Comparison of ENCODE assay signal across 9 mouse cellular contexts in genomic region chr3:65871609-65872272, GRCm38 (mm10).
DNase-seq lines count a peak whose midpoint lies in the region; ATAC-seq and TF ChIP-seq lines count a peak whose summit lies in the region.
"Had no signal": no experiment of that assay in that cellular context is flagged by ENCODE, and none has a peak within 500 bp of the region (broad histone marks: within the 10 kb centered on the region; RNA-seq: fewer than 3 reads in every experiment).

No protein-coding gene starts in this region.

- H3K4me2 ChIP-seq in lung, embryonic 14.5 days: no peak overlapping the region
- H3K4me2 ChIP-seq in hindbrain, embryonic 16.5 days (ENCODE audit: low read length): no peak overlapping the region
- H3K4me2 ChIP-seq in neural tube, embryonic 12.5 days (replicated peaks): peak overlapping the region; percentile 38; the same call in 1 of the 2 replicates

- no peak for DNase-seq in lung, embryonic 14.5 days
- DNase-seq in lung, postnatal 25 days (ENCODE audit: low spot score): no peak
- peak; percentile 13 for DNase-seq in embryonic facial prominence, embryonic 10.5 days (ENCODE audit: low spot score)
- DNase-seq in adrenal gland, postnatal 14 days: no peak
- no peak for DNase-seq in urinary bladder, postnatal 14 days (ENCODE audit: low spot score)
- DNase-seq: thymus, postnatal 4 days had no signal

- 41% methylated on average over 10 of the region's 10 CpGs for WGBS in lung, embryonic 14.5 days
- WGBS in embryonic facial prominence, embryonic 10.5 days: 35% methylated on average over 10 of the region's 10 CpGs
- WGBS in hindbrain, embryonic 16.5 days: 27% methylated on average over 10 of the region's 10 CpGs
- WGBS in neural tube, embryonic 12.5 days: 35% methylated on average over 10 of the region's 10 CpGs

- H3K9ac ChIP-seq in lung, embryonic 14.5 days: no peak overlapping the region
- no peak overlapping the region for H3K9ac ChIP-seq in hindbrain, embryonic 16.5 days (ENCODE audit: low read depth, low read length)
- no peak overlapping the region for H3K9ac ChIP-seq in neural tube, embryonic 12.5 days

- H3K27me3 ChIP-seq in lung, embryonic 14.5 days (ENCODE audit: insufficient read depth, low read length): no peaks in the 10 kb centered on the region
- H3K27me3 ChIP-seq in embryonic facial prominence, embryonic 10.5 days (replicated peaks; ENCODE audit: low read depth, poor library complexity, severe bottlenecking): no peaks in the 10 kb centered on the region
- no peaks in the 10 kb centered on the region for H3K27me3 ChIP-seq in hindbrain, embryonic 16.5 days (replicated peaks; ENCODE audit: control insufficient read depth, insufficient read depth, low read length)
- no peaks in the 10 kb centered on the region for H3K27me3 ChIP-seq in neural tube, embryonic 12.5 days (replicated peaks)

- H3K4me1 ChIP-seq in lung, embryonic 14.5 days (ENCODE audit: insufficient read depth): peaks cover 11% of the 10 kb centered on the region
- H3K4me1 ChIP-seq in embryonic facial prominence, embryonic 10.5 days: peaks cover 21% of the 10 kb centered on the region
- peaks cover 12% of the 10 kb centered on the region for H3K4me1 ChIP-seq in hindbrain, embryonic 16.5 days (ENCODE audit: control insufficient read depth, insufficient read depth, low read depth, low read length)
- peaks cover 14% of the 10 kb centered on the region for H3K4me1 ChIP-seq in neural tube, embryonic 12.5 days

- TF ChIP-seq CTCF in lung, embryonic 14.5 days (IDR thresholded peaks at IDR 0.05; ENCODE audit: low read depth): no peak

- H3K4me3 ChIP-seq in lung, embryonic 14.5 days (ENCODE audit: low read depth, low read length): no peak overlapping the region
- H3K4me3 ChIP-seq in embryonic facial prominence, embryonic 10.5 days: no peak overlapping the region
- H3K4me3 ChIP-seq in hindbrain, embryonic 16.5 days (ENCODE audit: low read length): no peak overlapping the region
- H3K4me3 ChIP-seq in neural tube, embryonic 12.5 days: no peak overlapping the region

- H3K9me3 ChIP-seq in lung, embryonic 14.5 days (ENCODE audit: low read depth, low read length): no peaks in the 10 kb centered on the region
- H3K9me3 ChIP-seq in embryonic facial prominence, embryonic 10.5 days: no peaks in the 10 kb centered on the region
- no peaks in the 10 kb centered on the region for H3K9me3 ChIP-seq in hindbrain, embryonic 16.5 days (ENCODE audit: control insufficient read depth, low read length)
- no peaks in the 10 kb centered on the region for H3K9me3 ChIP-seq in neural tube, embryonic 12.5 days

- peak; percentile 39; the same call in 1 of the 2 replicates for ATAC-seq in lung, embryonic 14.5 days (ENCODE audit: insufficient read depth)
- ATAC-seq in hindbrain, embryonic 16.5 days: peak; percentile 43
- ATAC-seq in neural tube, embryonic 12.5 days (ENCODE audit: low FRiP score, low read depth): peak; percentile 60

- no peaks in the 10 kb centered on the region for H3K36me3 ChIP-seq in lung, embryonic 14.5 days (ENCODE audit: insufficient read depth)
- no peaks in the 10 kb centered on the region for H3K36me3 ChIP-seq in embryonic facial prominence, embryonic 10.5 days (replicated peaks)
- no peaks in the 10 kb centered on the region for H3K36me3 ChIP-seq in hindbrain, embryonic 16.5 days (ENCODE audit: control insufficient read depth, insufficient read depth, low read length)
- no peaks in the 10 kb centered on the region for H3K36me3 ChIP-seq in neural tube, embryonic 12.5 days

- H3K27ac ChIP-seq in lung, embryonic 14.5 days (ENCODE audit: low read depth): peak overlapping the region; percentile 54; the same call in 1 of the 2 replicates
- H3K27ac ChIP-seq in embryonic facial prominence, embryonic 10.5 days (replicated peaks): peak overlapping the region; percentile 88
- H3K27ac ChIP-seq in hindbrain, embryonic 16.5 days (ENCODE audit: low read depth, low read length): no peak overlapping the region
- H3K27ac ChIP-seq in neural tube, embryonic 12.5 days: no peak overlapping the region
- H3K27ac ChIP-seq: macrophage had no signal

Comparison
In these comparisons a context has a peak if more than half of its experiments do, and no peak if none do; other contexts are left out.
1. H3K27ac ChIP-seq: peak in lung, embryonic 14.5 days (single experiment) and embryonic facial prominence, embryonic 10.5 days (single experiment); none in hindbrain, embryonic 16.5 days (single experiment) and neural tube, embryonic 12.5 days (single experiment).
2. Peak in every context shown above with its lines, with median percentiles within 50 percentile points of each other: ATAC-seq.